Mouse (Mus musculus) CD4-positive, CD25-positive, alpha-beta regulatory T cell, adult 2 months (primary cell): Measurements from ENCODE around the gene Nfia.
A peak's percentile ranks its signal among the peaks of the same experiment; 100 is the strongest.

Experiments used
- DNase-seq: peaks from one replicate; pipeline ENCODE4 v3.0.0-alpha.2; 2012; ENCODE audit warnings: low read depth, low spot score

Nfia gene

GRCm38 (mm10) chr4:97941616-97942015 is 169.1 kb downstream of the Nfia start:
- no peak for DNase-seq

GRCm38 (mm10) chr4:97944309-97944708 is 171.8 kb downstream of the Nfia start:
- DNase-seq = no peak

- no peak for DNase-seq
Observed at GRCm38 (mm10) chr4:97947484-97947883, 174.9 kb downstream of the Nfia start.

GRCm38 (mm10) chr4:97948250-97948649 is 175.7 kb downstream of the Nfia start:
- DNase-seq = no peak

GRCm38 (mm10) chr4:97950341-97951071 is 178.0 kb downstream of the Nfia start:
- DNase-seq = no peak

- no peak for DNase-seq
Observed at GRCm38 (mm10) chr4:97953886-97954285, 181.4 kb downstream of the Nfia start.

GRCm38 (mm10) chr4:97958121-97958520 is 185.6 kb downstream of the Nfia start:
- no peak for DNase-seq

GRCm38 (mm10) chr4:97962856-97963255 is 190.3 kb downstream of the Nfia start:
- no peak for DNase-seq

- no peak for DNase-seq
Observed at GRCm38 (mm10) chr4:97963951-97964350, 191.4 kb downstream of the Nfia start.

GRCm38 (mm10) chr4:97968786-97969348 is 196.3 kb downstream of the Nfia start:
- no peak for DNase-seq

- no peak for DNase-seq
Observed at GRCm38 (mm10) chr4:97973064-97973463, 200.5 kb downstream of the Nfia start.

- no peak for DNase-seq
Observed at GRCm38 (mm10) chr4:97974037-97974436, 201.5 kb downstream of the Nfia start.

- no peak for DNase-seq
Observed at GRCm38 (mm10) chr4:97976891-97977290, 204.4 kb downstream of the Nfia start.

- DNase-seq = no peak
Observed at GRCm38 (mm10) chr4:97984361-97984760, 211.8 kb downstream of the Nfia start.

- no peak for DNase-seq
Observed at GRCm38 (mm10) chr4:97986056-97986734, 213.7 kb downstream of the Nfia start.

GRCm38 (mm10) chr4:97986735-97987075 is 214.2 kb downstream of the Nfia start:
- no peak for DNase-seq

- DNase-seq = no peak
Observed at GRCm38 (mm10) chr4:97988703-97989102, 216.2 kb downstream of the Nfia start.

- DNase-seq = no peak
Observed at GRCm38 (mm10) chr4:97990431-97990830, 217.9 kb downstream of the Nfia start.

GRCm38 (mm10) chr4:97991395-97991794 is 218.9 kb downstream of the Nfia start:
- DNase-seq = no peak

- no peak for DNase-seq
Observed at GRCm38 (mm10) chr4:97991880-97992279, 219.3 kb downstream of the Nfia start.

GRCm38 (mm10) chr4:97995911-97996712 is 223.6 kb downstream of the Nfia start:
- peak; percentile 44 for DNase-seq

GRCm38 (mm10) chr4:97997151-97997817 is 224.8 kb downstream of the Nfia start:
- DNase-seq = no peak
